Mouse (Mus musculus): ENCODE measurements around the gene Pbld2. TPM values are rescaled to one million over a fixed set of nuclear protein-coding genes. Genes with fewer than 3 reads are reported as not detected.
A peak's percentile ranks its signal among the peaks of the same experiment; 100 is the strongest.

The Pbld2 gene
- total RNA-seq, 2 experiments from 2014 or later, result 2.2 to 2.3 TPM

GRCm38 (mm10) chr10:63022541-63023120, 1.5 kb upstream of the Pbld2 start:
- no peak for DNase-seq (ENCODE audit: extremely low spot score in 1 of 2, low spot score in 2 of 2)
- intact Hi-C loops (cut with DNase I), result loop anchor here (5.0 to 10.0 kb wide), 2 partner anchors 45 to 92 kb away; no protein-coding TSS in a partner anchor

GRCm38 (mm10) chr10:63023121-63023748, 880 bp upstream of the Pbld2 start:
- intact Hi-C loops (cut with DNase I), result loop anchor here (5.0 to 10.0 kb wide), 2 partner anchors 44 to 92 kb away; no protein-coding TSS in a partner anchor
- peak; percentile 63 to 89 for DNase-seq (ENCODE audit: extremely low spot score in 1 of 2, low spot score in 2 of 2)

DNA sequence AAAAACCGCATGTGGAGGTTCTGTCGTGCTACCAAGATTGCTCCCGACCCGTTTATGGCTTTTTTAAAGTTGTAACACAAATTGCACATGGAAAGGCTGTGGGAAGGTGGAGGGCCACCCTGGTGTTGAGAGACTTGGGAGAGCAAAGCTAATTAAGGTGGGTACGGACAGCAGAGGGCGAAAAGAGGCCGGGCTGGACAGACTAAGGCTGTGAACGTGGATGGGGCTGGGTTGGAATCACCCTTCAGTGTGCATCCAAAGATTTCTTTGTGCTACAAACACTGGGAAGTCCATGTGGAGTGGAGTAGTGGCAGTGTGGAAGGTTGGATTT, 430 bp downstream of the Pbld2 start:
- DNase-seq (ENCODE audit: extremely low spot score in 1 of 2, low spot score in 2 of 2), result peak; percentile 60 to 76
- intact Hi-C loops (cut with DNase I), result loop anchor here (1.0 to 10.0 kb wide), 3 partner anchors 43 to 90 kb away; partner anchors contain the start of gene Rufy2

DNA sequence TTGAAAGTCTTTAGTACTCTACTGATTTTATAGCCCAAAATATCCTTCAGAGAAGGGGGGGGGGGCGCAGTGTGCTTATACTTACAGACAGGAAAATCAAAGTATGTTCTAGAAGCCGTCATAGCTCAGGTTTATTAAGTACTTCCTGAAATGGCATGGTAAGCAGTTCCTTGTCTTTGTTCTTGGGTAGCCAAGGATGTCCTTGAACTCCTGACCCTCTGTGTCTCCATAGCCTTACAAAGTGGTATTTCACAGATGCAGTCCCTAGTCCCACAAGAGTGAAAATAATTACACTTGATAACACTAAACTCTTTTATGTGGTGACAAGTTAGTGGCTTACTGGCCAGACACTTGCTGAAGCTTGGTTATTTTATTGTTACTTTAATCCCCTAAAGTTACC, 901 bp downstream of the Pbld2 start:
- no peak for DNase-seq (ENCODE audit: extremely low spot score in 1 of 2, low spot score in 2 of 2)
- intact Hi-C loops (cut with DNase I), result loop anchor here (10.0 kb wide), 1 partner anchor 90 kb away; no protein-coding TSS in a partner anchor

DNA sequence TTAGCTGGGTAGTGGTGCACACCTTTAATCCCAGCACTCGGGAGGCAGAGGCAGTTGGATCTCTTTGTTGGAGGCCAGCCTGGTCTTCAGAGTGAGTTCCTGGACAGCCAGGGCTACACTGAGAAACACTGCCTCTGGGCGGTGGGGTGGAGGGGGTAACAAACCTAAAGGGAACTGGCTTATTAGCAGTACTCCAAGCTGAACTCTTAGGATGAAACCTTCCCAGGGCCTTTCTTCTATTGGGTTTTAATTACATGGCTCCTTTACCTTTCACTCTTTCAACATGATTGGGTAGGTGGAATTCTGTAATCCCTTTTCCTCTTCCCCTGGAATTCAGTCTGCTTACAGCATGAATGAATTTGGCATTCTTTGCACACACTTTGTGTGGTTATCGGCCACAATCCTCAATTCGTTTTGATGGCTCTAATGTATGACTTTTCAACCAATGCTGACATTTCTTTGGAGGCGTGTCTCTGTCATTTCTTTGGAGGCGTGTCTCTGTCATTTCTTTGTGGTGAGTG, 1.4 kb downstream of the Pbld2 start:
- intact Hi-C loops (cut with DNase I), result loop anchor here (10.0 kb wide), 1 partner anchor 89 kb away; no protein-coding TSS in a partner anchor
- no peak for DNase-seq (ENCODE audit: extremely low spot score in 1 of 2, low spot score in 2 of 2)

DNA sequence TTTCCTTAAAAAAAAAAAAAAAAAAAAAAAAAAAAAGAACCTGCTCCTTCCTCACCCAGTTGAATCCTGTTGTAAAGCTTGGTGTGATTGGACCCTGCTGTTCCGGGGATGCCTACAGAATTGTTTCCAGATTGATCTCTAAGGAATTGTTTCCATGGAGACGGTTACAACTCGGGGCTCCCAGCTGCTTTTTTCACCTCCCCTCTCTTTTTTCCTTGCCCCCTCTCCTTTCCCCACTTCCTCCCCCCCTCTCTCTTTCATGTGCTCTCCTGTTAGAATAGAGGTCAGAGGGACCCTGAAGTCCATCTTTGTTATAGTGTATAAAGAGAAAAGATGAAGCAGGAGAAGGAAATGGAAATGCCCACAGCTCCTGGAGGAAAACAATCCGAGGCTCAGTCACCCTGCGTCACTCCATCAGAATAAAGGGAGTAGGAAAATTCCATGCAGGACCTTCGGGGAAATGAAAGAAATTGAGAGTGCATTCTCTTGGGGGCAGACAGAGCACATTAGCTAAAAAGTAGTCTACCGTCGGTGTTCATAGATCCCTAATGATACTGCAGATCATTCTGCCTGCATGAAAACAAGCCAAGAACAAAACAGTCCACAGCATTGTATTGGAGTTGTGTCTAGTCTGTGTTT, 2.2 kb downstream of the Pbld2 start:
- intact Hi-C loops (cut with DNase I), result loop anchor here (10.0 kb wide), 1 partner anchor 89 kb away; no protein-coding TSS in a partner anchor
- DNase-seq (ENCODE audit: extremely low spot score in 1 of 2, low spot score in 2 of 2), result peak in 1 of 2 experiments; percentile 56

GRCm38 (mm10) chr10:63026795-63027160, 2.7 kb downstream of the Pbld2 start:
- no peak for DNase-seq (ENCODE audit: extremely low spot score in 1 of 2, low spot score in 2 of 2)
- intact Hi-C loops (cut with DNase I), result loop anchor here (10.0 kb wide), 1 partner anchor 88 kb away; no protein-coding TSS in a partner anchor

DNA sequence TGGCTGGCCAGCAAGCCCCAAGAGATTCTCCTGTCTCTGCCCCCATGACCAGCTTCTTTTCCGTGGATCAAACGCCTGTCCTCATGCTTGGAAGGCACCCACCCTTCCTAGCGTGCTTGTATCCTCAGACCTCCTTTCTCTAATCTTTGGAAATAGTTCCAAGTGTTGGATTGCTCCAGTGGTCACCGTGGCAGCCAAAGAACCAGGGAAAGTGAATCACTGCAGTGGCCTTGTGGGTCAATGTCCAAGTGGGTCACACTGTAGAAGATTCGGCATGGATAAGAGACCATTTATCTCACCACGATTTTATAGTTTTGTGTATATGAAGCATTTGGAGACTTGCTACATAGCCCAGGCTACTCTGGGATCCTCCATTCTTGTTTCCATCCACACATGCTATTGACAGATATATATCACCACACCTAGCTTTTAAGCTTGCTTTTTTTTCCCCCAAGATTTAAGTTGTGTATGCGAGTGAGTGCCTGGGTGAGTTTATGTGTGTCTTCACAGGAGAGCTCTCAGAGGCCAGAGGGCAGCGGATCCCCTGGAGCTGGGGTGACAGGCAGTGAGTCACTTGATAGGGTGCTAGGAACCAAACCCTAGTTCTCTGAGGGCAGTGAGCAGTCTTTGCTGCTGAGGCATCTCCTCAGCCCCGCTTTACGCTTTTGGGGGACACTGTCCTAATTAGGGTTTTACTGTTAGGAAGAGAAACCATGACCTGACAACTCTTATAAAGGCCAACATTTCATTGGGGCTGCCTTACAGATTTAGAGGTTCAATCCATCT, 3.5 kb downstream of the Pbld2 start:
- DNase-seq (ENCODE audit: extremely low spot score in 1 of 2, low spot score in 2 of 2), result no peak
- intact Hi-C loops (cut with DNase I), result loop anchor here (10.0 kb wide), 1 partner anchor 87 kb away; no protein-coding TSS in a partner anchor

- intact Hi-C loops (cut with DNase I), result loop anchor here (10.0 kb wide), 1 partner anchor 86 kb away; no protein-coding TSS in a partner anchor
- no peak for DNase-seq (ENCODE audit: extremely low spot score in 1 of 2, low spot score in 2 of 2)
Observed at GRCm38 (mm10) chr10:63028396-63028795, 4.3 kb downstream of the Pbld2 start.

- intact Hi-C loops (cut with DNase I), result loop anchor here (10.0 kb wide), 1 partner anchor 343 kb away; no protein-coding TSS in a partner anchor
Observed at GRCm38 (mm10) chr10:63032267-63032666, 8.2 kb downstream of the Pbld2 start.

GRCm38 (mm10) chr10:63032956-63033355, 8.8 kb downstream of the Pbld2 start:
- intact Hi-C loops (cut with DNase I), result loop anchor here (10.0 kb wide), 1 partner anchor 342 kb away; no protein-coding TSS in a partner anchor
- no peak for DNase-seq (ENCODE audit: extremely low spot score in 1 of 2, low spot score in 2 of 2)

More at GRCm38 (mm10) chr10:63032267-63032666, 8.2 kb downstream of the Pbld2 start:
- no peak for DNase-seq (ENCODE audit: extremely low spot score in 1 of 2, low spot score in 2 of 2)

DNA sequence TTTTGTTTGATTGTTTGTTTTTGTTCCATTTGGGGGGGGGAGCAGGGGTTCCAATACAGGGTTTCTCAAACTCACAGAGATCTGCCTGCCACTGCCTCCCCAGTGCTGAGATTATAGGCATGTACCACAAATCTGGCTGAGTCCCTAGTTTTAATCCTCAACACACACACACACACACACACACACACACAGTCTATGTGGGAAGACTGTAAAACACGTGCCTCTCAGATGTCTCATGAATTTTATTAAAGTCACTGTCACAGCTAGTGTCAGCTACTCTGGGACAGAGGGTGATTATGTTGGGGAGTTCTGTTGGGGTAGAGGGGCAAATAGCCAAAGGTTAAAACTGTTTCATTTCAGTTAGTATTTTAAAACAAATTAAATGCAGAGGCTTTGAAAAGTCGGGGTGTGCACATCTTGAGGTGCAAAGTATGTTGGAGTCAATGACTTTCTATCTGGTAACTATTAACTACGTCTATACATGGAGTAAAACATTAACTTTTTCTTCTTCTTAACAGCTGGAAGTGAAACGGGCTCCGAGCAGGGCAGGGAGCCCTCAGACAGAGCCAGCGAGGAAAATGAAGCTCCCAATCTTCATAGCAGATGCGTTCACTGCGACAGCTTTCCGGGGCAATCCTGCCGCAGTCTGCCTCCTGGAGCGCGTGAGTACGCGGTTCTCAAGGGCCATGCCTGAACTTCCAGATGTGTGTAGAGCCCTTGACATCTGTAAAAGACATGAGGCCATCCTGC, 14.6 kb downstream of the Pbld2 start:
- DNase-seq (ENCODE audit: extremely low spot score in 1 of 2, low spot score in 2 of 2), result no peak
- intact Hi-C loops (cut with DNase I), result loop anchor here (10.0 kb wide), 1 partner anchor 336 kb away; no protein-coding TSS in a partner anchor

DNA sequence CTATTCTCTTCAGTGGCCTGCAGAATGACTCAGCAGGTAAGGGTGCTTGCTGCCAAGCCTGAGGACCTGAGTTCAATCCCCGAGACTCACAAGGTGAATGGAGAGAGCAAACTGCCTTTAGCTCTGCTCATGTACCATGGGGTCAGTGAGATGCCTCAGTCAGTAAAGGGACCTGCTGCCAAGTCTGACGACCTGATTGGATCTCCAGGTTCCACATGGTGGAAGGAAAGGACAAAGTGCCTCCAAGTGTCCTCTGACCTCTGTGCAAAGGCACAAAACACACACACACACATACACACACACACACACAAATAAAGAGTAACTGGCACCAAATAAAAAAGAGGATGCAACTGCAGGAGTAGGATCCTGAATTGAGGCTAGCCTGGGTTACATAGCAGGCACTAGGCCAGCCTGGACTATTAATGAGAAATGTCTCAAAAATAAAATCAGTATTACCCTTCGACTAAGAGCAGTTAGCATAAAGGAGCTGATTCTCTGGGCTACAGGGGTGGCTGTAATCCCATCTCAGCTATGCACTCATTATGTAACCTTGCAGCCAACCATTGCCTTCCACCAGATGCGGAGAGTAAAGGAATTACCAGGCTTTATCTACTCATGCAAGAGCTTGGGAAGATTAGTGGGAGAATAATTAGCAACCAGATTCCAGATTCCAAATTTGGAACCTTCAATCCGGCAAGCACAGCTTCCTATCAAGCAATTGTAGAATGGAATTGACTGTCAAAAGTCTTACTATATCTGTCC, 15.9 kb downstream of the Pbld2 start:
- intact Hi-C loops (cut with DNase I), result loop anchor here (10.0 kb wide), 1 partner anchor 335 kb away; no protein-coding TSS in a partner anchor
- no peak for DNase-seq (ENCODE audit: extremely low spot score in 1 of 2, low spot score in 2 of 2)

- no peak for DNase-seq (ENCODE audit: extremely low spot score in 1 of 2, low spot score in 2 of 2)
- intact Hi-C loops (cut with DNase I), result no loop called here
Observed at GRCm38 (mm10) chr10:63043154-63043553, 19.0 kb downstream of the Pbld2 start.

- intact Hi-C loops (cut with DNase I), result no loop called here
- DNase-seq (ENCODE audit: extremely low spot score in 1 of 2, low spot score in 2 of 2), result no peak
Observed at GRCm38 (mm10) chr10:63047751-63048150, 23.6 kb downstream of the Pbld2 start.

- intact Hi-C loops (cut with DNase I), result no loop called here
- DNase-seq (ENCODE audit: extremely low spot score in 1 of 2, low spot score in 2 of 2), result no peak
Observed at GRCm38 (mm10) chr10:63049106-63049505, 25.0 kb downstream of the Pbld2 start.

GRCm38 (mm10) chr10:63051267-63051666, 27.2 kb downstream of the Pbld2 start:
- intact Hi-C loops (cut with DNase I), result no loop called here
- no peak for DNase-seq (ENCODE audit: extremely low spot score in 1 of 2, low spot score in 2 of 2)
